Mouse (Mus musculus) erythroblast, embryonic 14.5 days (primary cell): ENCODE measurements around the gene Tns3. TPM values are rescaled to one million over a fixed set of nuclear protein-coding genes. Genes with fewer than 3 reads are reported as not detected.

Experiments
- H3K27me3 ChIP-seq: 2 replicates; pipeline ENCODE4 v1.6.1; 2012; ENCODE audit warnings: inconsistent platforms; ENCODE audit not compliant: control insufficient read depth
- H3K36me3 ChIP-seq: 2 replicates; pipeline ENCODE4 v1.6.1; 2012; ENCODE audit warnings: mild to moderate bottlenecking, inconsistent platforms; ENCODE audit not compliant: control insufficient read depth
- H3K4me1 ChIP-seq: 2 replicates; pipeline ENCODE4 v1.6.1; 2012; ENCODE audit warnings: inconsistent platforms; ENCODE audit not compliant: control insufficient read depth
- H3K4me3 ChIP-seq: replicated peaks from 2 replicates; pipeline ENCODE3; 2012; ENCODE audit warnings: moderate library complexity, mild to moderate bottlenecking, inconsistent platforms
- H3K9me3 ChIP-seq: 2 replicates; pipeline ENCODE4 v1.6.1; 2012; ENCODE audit warnings: low read length, inconsistent platforms, mixed read lengths; ENCODE audit not compliant: control insufficient read depth
- GATA1 ChIP-seq: IDR thresholded peaks from 2 replicates; pipeline ENCODE4 v1.6.1; 2012; ENCODE audit warnings: low read length, inconsistent platforms, mixed read lengths
- TAL1 ChIP-seq: IDR thresholded peaks from 3 replicates; pipeline ENCODE4 v1.6.1; 2012; ENCODE audit warnings: low read length, inconsistent platforms, mixed read lengths
- polyA plus RNA-seq: library from polyadenylated mRNA; stranded (reverse); fragments of >175 nt; gene quantifications from 2 replicates; pipeline ENCODE4 v1.2.3, GENCODE M21; 2012

Tns3 gene
- polyA plus RNA-seq, 1 experiment, result 0.01 TPM

DNA sequence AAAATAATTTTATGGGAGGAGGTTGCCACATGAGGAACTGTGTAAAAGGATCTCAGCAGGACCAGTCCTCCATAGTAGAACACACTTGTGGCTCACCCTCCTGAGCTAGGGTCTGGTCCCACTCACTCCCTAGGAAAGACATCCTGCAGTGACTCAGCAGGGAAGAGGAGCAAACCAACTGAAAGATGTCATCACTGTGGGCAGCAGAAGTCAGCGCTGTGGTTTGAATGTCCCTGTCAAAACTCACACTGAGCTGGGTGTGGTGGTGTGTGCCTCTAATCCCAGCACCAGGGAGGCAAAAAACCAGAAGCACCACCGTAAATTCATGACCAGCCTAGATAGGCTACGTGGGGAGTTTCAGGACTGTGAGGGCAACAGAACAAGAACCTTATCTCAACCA lies 20.9 kb upstream of the Tns3 start:
- no peak overlapping the region for H3K4me3 ChIP-seq
- no peaks in the 10 kb centered on the region for H3K36me3 ChIP-seq
- H3K9me3 ChIP-seq, result no peaks in the 10 kb centered on the region
- TF ChIP-seq TAL1, result no peak
- no peak for TF ChIP-seq GATA1
- no peaks in the 10 kb centered on the region for H3K27me3 ChIP-seq
- H3K4me1 ChIP-seq, result no peaks in the 10 kb centered on the region

DNA sequence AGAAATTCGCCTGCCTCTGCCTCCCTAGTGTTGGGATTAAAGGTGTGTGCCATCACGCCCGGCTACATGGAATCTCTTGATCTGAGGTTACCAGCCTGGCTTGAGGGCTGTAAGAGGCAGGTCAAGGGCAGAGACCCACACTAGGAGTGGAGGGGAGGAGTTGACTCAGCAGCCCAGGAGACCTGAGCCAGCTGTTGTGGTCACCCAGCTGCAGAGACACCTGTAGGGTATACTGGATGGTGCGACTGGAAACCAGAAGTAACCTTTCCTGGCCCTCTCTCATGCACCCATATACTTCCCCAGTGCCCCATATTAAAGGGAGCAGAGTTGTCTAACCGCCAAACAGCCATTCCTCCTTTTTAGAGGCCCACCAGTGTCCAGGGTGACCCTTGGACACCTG lies 19.9 kb upstream of the Tns3 start:
- H3K4me1 ChIP-seq, result no peaks in the 10 kb centered on the region
- no peaks in the 10 kb centered on the region for H3K27me3 ChIP-seq
- TF ChIP-seq GATA1 (no peak), TAL1 (no peak)
- H3K9me3 ChIP-seq, result no peaks in the 10 kb centered on the region
- H3K36me3 ChIP-seq, result no peaks in the 10 kb centered on the region
- H3K4me3 ChIP-seq, result no peak overlapping the region

- Histone ChIP-seq H3K4me1 (no peaks in the 10 kb centered on the region), H3K36me3 (no peaks in the 10 kb centered on the region), H3K27me3 (no peaks in the 10 kb centered on the region), H3K9me3 (no peaks in the 10 kb centered on the region), H3K4me3 (no peak overlapping the region)
- no peak for TF ChIP-seq TAL1
- no peak for TF ChIP-seq GATA1
Measured at GRCm38 (mm10) chr11:8681356-8681755, 17.0 kb upstream of the Tns3 start.

GRCm38 (mm10) chr11:8680650-8681049 lies 16.3 kb upstream of the Tns3 start:
- TF ChIP-seq TAL1, result no peak
- no peak for TF ChIP-seq GATA1
- Histone ChIP-seq H3K4me1 (no peaks in the 10 kb centered on the region), H3K4me3 (no peak overlapping the region), H3K27me3 (no peaks in the 10 kb centered on the region), H3K9me3 (no peaks in the 10 kb centered on the region), H3K36me3 (no peaks in the 10 kb centered on the region)

GRCm38 (mm10) chr11:8679221-8679620 lies 14.9 kb upstream of the Tns3 start:
- Histone ChIP-seq H3K9me3 (no peaks in the 10 kb centered on the region), H3K4me1 (no peaks in the 10 kb centered on the region), H3K27me3 (no peaks in the 10 kb centered on the region), H3K4me3 (no peak overlapping the region), H3K36me3 (no peaks in the 10 kb centered on the region)
- no peak for TF ChIP-seq GATA1
- no peak for TF ChIP-seq TAL1

GRCm38 (mm10) chr11:8678260-8678995 lies 14.1 kb upstream of the Tns3 start:
- no peaks in the 10 kb centered on the region for H3K36me3 ChIP-seq
- H3K27me3 ChIP-seq, result no peaks in the 10 kb centered on the region
- H3K9me3 ChIP-seq, result no peaks in the 10 kb centered on the region
- no peak overlapping the region for H3K4me3 ChIP-seq
- TF ChIP-seq TAL1 (no peak), GATA1 (no peak)
- H3K4me1 ChIP-seq, result no peaks in the 10 kb centered on the region

GRCm38 (mm10) chr11:8675701-8676474 lies 11.6 kb upstream of the Tns3 start:
- H3K4me1 ChIP-seq, result no peaks in the 10 kb centered on the region
- no peak overlapping the region for H3K4me3 ChIP-seq
- no peaks in the 10 kb centered on the region for H3K9me3 ChIP-seq
- TF ChIP-seq GATA1 (no peak), TAL1 (no peak)
- no peaks in the 10 kb centered on the region for H3K27me3 ChIP-seq
- H3K36me3 ChIP-seq, result no peaks in the 10 kb centered on the region

DNA sequence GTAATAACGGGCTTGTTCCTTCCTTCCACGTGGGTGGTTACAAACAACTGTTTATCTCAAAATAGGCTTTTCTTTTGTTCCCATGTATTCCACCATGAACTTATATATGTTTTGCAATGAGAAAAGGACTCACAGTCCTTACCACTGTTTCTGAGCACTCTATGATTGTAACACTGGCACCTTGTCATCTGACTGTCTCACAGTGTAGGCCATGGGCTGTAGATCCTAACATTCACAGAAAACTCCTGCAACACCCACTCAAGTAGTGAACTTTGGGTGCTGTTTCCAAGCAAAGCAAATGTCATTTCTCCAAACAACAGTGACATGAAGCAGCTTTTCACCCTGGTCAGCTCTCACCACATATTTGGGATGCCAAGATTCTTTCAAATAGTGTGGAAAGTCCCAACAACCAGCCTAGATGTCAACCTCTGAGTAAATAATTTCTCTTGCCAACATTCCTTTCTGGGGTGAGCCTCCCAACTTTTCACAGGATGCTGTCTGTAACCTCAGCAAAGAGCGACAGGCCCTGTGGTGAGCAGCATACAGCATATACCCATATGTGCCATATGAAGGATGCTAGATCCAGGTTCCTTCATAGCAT lies 10.3 kb upstream of the Tns3 start:
- no peaks in the 10 kb centered on the region for H3K36me3 ChIP-seq
- no peaks in the 10 kb centered on the region for H3K9me3 ChIP-seq
- TF ChIP-seq GATA1, result no peak
- H3K4me1 ChIP-seq, result no peaks in the 10 kb centered on the region
- no peaks in the 10 kb centered on the region for H3K27me3 ChIP-seq
- no peak overlapping the region for H3K4me3 ChIP-seq

DNA sequence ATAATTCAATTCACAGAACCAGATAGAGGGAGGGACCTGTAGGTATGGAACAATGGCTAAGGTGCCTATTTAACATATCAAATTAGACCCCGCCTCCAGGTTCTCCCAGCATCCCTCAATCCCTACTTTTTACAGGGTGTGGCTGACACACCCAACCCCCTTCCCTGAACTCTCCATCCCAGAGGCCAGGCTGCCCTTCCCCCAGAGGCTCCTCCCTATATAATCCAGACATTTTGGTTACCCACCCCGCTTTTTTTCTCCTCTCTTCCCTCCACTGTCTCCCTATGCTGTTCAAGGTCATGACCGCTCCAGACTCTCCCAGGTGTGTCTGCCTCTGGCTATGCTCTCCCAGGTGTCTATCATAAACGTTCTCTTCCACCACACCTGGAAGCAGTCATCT lies 7.4 kb upstream of the Tns3 start:
- Histone ChIP-seq H3K4me1 (no peaks in the 10 kb centered on the region), H3K27me3 (no peaks in the 10 kb centered on the region), H3K4me3 (no peak overlapping the region), H3K9me3 (no peaks in the 10 kb centered on the region), H3K36me3 (no peaks in the 10 kb centered on the region)
- TF ChIP-seq GATA1 (no peak), TAL1 (no peak)

- H3K27me3 ChIP-seq, result peaks cover 19% of the 10 kb centered on the region
- H3K36me3 ChIP-seq, result no peaks in the 10 kb centered on the region
- TF ChIP-seq TAL1 (no peak), GATA1 (no peak)
- no peaks in the 10 kb centered on the region for H3K9me3 ChIP-seq
- H3K4me1 ChIP-seq, result no peaks in the 10 kb centered on the region; the same call in 1 of the 2 replicates
- H3K4me3 ChIP-seq, result no peak overlapping the region
Measured at GRCm38 (mm10) chr11:8669138-8669537, 4.8 kb upstream of the Tns3 start.
